Mouse (Mus musculus) intestine, embryonic 15.5 days (tissue): ENCODE measurements around the gene 1700012B07Rik. TPM values are rescaled to one million over a fixed set of nuclear protein-coding genes. Genes with fewer than 3 reads are reported as not detected.

ENCODE experiments used
- ATAC-seq: fragments of 200-750 bp; cut with Nextera tagmentation; 2 replicates; pipeline ENCODE4 v1.8.0; 2017; ENCODE audit warnings: moderate TSS enrichment, moderate library complexity
- H3K27ac ChIP-seq: fragments of 300-500 bp; sonication (generic); 2 replicates; pipeline ENCODE4 v1.5.1; 2015; ENCODE audit warnings: mild to moderate bottlenecking, inconsistent platforms
- H3K27me3 ChIP-seq: fragments of 300-500 bp; sonication (generic); replicated peaks from 2 replicates; pipeline ENCODE4 v1.6.1; 2015; ENCODE audit warnings: inconsistent platforms
- H3K36me3 ChIP-seq: fragments of 300-500 bp; sonication (generic); 2 replicates; pipeline ENCODE4 v1.6.1; 2015; ENCODE audit warnings: inconsistent platforms
- H3K4me1 ChIP-seq: fragments of 300-500 bp; sonication (generic); replicated peaks from 2 replicates; pipeline ENCODE4 v1.6.1; 2015; ENCODE audit warnings: inconsistent platforms
- H3K4me2 ChIP-seq: fragments of 300-500 bp; sonication (generic); replicated peaks from 2 replicates; pipeline ENCODE4 v1.6.1; 2015; ENCODE audit warnings: mild to moderate bottlenecking, inconsistent platforms
- H3K4me3 ChIP-seq: fragments of 300-500 bp; sonication (generic); replicated peaks from 2 replicates; pipeline ENCODE4 v1.5.1; 2015; ENCODE audit warnings: inconsistent platforms
- H3K9ac ChIP-seq: fragments of 300-500 bp; sonication (generic); 2 replicates; pipeline ENCODE4 v1.6.1; 2015; ENCODE audit warnings: inconsistent platforms
- H3K9me3 ChIP-seq: fragments of 300-500 bp; sonication (generic); 2 replicates; pipeline ENCODE4 v1.6.1; 2016; ENCODE audit warnings: inconsistent platforms
- WGBS: fragments of 180-500 bp; shearing (Covaris S2); methylation state at CpG from one replicate; pipeline ENCODE4 v1.1.7; 2015; 5-methylcytosine and 5-hydroxymethylcytosine counted together
- polyA plus RNA-seq: library from polyadenylated mRNA; unstranded; fragments of >200 nt; fragmentation: Nextera tagmentation; extraction: Ambion mirVana; gene quantifications from 2 replicates; pipeline ENCODE4 v1.2.1, GENCODE M21; 2015

Gene 1700012B07Rik
- not detected in 2 replicates for polyA plus RNA-seq

GRCm38 (mm10) chr11:109827946-109828345 lies at the start of gene 1700012B07Rik:
Gene 1700012B07Rik (minus strand): TSS chr11:109828046.
- H3K4me1 ChIP-seq, result no peaks in the 10 kb centered on the region
- no peak within 1 kb of the TSS for H3K9ac ChIP-seq
- no peak within 1 kb of the TSS for H3K4me2 ChIP-seq
- 73% methylated on average over 4 of the region's 4 CpGs for WGBS
- H3K36me3 ChIP-seq, result no peaks in the 10 kb centered on the region
- H3K9me3 ChIP-seq, result no peaks in the 10 kb centered on the region
- ATAC-seq, result no peak
- no peak within 1 kb of the TSS for H3K4me3 ChIP-seq
- H3K27ac ChIP-seq, result no peak within 1 kb of the TSS
- H3K27me3 ChIP-seq, result no peaks in the 10 kb centered on the region

- no peaks in the 10 kb centered on the region for H3K27me3 ChIP-seq
- WGBS, result 76% methylated on average over 9 of the region's 9 CpGs
These were observed 48.9 kb upstream of the 1700012B07Rik start for GRCm38 (mm10) chr11:109876767-109877166.

GRCm38 (mm10) chr11:109875834-109876233 lies 48.0 kb upstream of the 1700012B07Rik start:
- H3K36me3 ChIP-seq, result no peaks in the 10 kb centered on the region
- no peak overlapping the region for H3K4me3 ChIP-seq
- H3K9ac ChIP-seq, result no peak overlapping the region
- H3K9me3 ChIP-seq, result no peaks in the 10 kb centered on the region
- H3K27me3 ChIP-seq, result no peaks in the 10 kb centered on the region
- ATAC-seq, result no peak
- no peaks in the 10 kb centered on the region for H3K4me1 ChIP-seq
- no peak overlapping the region for H3K27ac ChIP-seq
- 75% methylated on average over 3 of the region's 3 CpGs for WGBS
- no peak overlapping the region for H3K4me2 ChIP-seq

More at GRCm38 (mm10) chr11:109876767-109877166, 48.9 kb upstream of the 1700012B07Rik start:
- Histone ChIP-seq H3K9ac (no peak overlapping the region), H3K4me1 (no peaks in the 10 kb centered on the region), H3K27ac (no peak overlapping the region), H3K4me2 (no peak overlapping the region), H3K36me3 (no peaks in the 10 kb centered on the region), H3K9me3 (no peaks in the 10 kb centered on the region), H3K4me3 (no peak overlapping the region)
- no peak for ATAC-seq

DNA sequence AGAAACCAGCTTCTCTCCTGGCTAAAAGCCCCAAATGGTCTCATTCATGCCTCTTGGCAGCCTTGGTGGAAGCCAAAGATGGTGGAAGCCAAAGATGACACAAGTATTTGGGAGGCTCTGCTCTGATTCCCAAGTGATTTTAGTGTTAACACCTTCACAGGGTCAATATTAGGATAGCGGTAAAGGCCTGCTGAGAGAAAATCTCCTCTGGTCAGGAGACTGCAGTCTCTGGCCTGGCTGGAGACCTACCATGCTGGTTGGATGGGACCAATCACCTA lies 47.6 kb upstream of the 1700012B07Rik start:
- Histone ChIP-seq H3K4me2 (no peak overlapping the region), H3K4me3 (no peak overlapping the region), H3K9ac (no peak overlapping the region), H3K27me3 (no peaks in the 10 kb centered on the region), H3K27ac (no peak overlapping the region), H3K4me1 (no peaks in the 10 kb centered on the region), H3K36me3 (no peaks in the 10 kb centered on the region), H3K9me3 (no peaks in the 10 kb centered on the region)
- WGBS, result 93% methylated on average over 1 of the region's 1 CpGs
- no peak for ATAC-seq

GRCm38 (mm10) chr11:109874651-109875524 lies 47.0 kb upstream of the 1700012B07Rik start:
- Histone ChIP-seq H3K27ac (no peak overlapping the region), H3K4me2 (no peak overlapping the region), H3K4me3 (no peak overlapping the region), H3K27me3 (no peaks in the 10 kb centered on the region), H3K36me3 (no peaks in the 10 kb centered on the region), H3K9ac (no peak overlapping the region), H3K9me3 (no peaks in the 10 kb centered on the region), H3K4me1 (no peaks in the 10 kb centered on the region)
- WGBS, result 87% methylated on average over 11 of the region's 11 CpGs
- no peak for ATAC-seq

DNA sequence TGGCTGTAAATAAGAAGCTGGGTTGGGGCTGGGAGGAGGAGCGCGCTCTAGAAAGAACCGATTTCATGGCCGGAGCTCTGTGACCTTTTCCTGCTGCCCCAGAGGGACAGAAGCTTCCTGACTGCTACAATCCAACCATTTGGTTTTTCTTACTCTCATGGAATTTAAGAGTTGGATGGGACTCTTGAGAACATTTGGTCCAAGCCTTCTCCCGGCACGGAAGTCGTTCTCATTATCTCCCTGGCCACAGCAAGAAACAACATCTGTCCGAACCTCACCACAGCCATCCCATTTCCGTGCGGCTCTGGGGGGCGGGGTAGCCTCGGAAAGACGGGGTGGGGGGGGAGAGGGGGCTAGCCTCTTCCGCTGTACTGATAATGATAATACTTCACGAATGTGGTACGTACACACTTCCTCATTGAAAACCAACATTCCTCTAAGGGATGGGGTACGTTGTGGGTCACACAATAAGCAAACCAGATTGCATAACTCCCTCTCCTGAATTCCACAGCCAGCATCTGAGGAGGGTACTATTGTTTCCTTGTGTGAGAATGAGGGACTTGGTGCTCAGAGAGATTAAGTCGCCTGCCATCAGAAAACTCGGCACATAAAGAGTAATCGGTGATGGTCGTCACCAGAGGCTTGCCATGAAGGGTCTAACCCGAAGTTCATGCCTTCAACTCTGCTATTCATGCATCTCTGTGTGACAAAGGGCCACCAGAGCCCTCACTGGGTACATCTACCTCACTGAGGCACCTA lies 46.2 kb upstream of the 1700012B07Rik start:
- ATAC-seq, result no peak
- WGBS, result 80% methylated on average over 22 of the region's 22 CpGs
- H3K27me3 ChIP-seq, result no peaks in the 10 kb centered on the region
- H3K9me3 ChIP-seq, result no peaks in the 10 kb centered on the region
- no peak overlapping the region for H3K9ac ChIP-seq
- H3K4me3 ChIP-seq, result no peak overlapping the region
- no peaks in the 10 kb centered on the region for H3K36me3 ChIP-seq
- H3K4me2 ChIP-seq, result no peak overlapping the region
- H3K4me1 ChIP-seq, result no peaks in the 10 kb centered on the region
- H3K27ac ChIP-seq, result no peak overlapping the region

- ATAC-seq, result no peak
- H3K36me3 ChIP-seq, result no peaks in the 10 kb centered on the region
- H3K9ac ChIP-seq, result no peak overlapping the region
- H3K4me1 ChIP-seq, result no peaks in the 10 kb centered on the region
- no peaks in the 10 kb centered on the region for H3K27me3 ChIP-seq
- H3K4me3 ChIP-seq, result no peak overlapping the region
- no peaks in the 10 kb centered on the region for H3K9me3 ChIP-seq
- H3K27ac ChIP-seq, result no peak overlapping the region
- H3K4me2 ChIP-seq, result no peak overlapping the region
- WGBS, result 48% methylated on average over 9 of the region's 9 CpGs
These were observed 45.4 kb upstream of the 1700012B07Rik start for GRCm38 (mm10) chr11:109873161-109873775.

DNA sequence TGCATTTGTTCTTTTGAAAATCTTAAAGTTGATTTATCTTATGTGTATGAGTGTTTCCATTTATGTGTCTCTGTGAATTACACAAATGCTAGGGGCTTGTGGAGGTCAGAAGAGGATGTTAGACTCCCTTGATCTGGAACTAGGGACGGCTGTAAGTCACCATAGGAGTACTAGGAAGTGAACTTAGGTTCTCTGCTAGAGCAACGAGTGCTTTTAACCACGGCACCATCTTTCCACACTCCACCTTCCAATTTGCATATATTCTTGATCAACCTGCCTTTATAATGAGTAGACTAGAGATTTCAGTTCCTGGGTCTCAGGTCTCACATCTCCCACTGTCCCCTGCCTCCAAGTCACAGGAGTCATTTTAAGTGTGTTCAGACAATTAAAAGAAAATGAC lies 44.8 kb upstream of the 1700012B07Rik start:
- H3K27me3 ChIP-seq, result no peaks in the 10 kb centered on the region
- no peak overlapping the region for H3K4me2 ChIP-seq
- no peak overlapping the region for H3K27ac ChIP-seq
- H3K9ac ChIP-seq, result no peak overlapping the region
- 62% methylated on average over 3 of the region's 3 CpGs for WGBS
- no peaks in the 10 kb centered on the region for H3K36me3 ChIP-seq
- no peaks in the 10 kb centered on the region for H3K4me1 ChIP-seq
- H3K9me3 ChIP-seq, result no peaks in the 10 kb centered on the region
- no peak for ATAC-seq
- H3K4me3 ChIP-seq, result no peak overlapping the region

- Histone ChIP-seq H3K36me3 (no peaks in the 10 kb centered on the region), H3K27ac (no peak overlapping the region), H3K4me1 (no peaks in the 10 kb centered on the region), H3K4me3 (no peak overlapping the region), H3K27me3 (no peaks in the 10 kb centered on the region), H3K9ac (no peak overlapping the region), H3K4me2 (no peak overlapping the region), H3K9me3 (no peaks in the 10 kb centered on the region)
- 87% methylated on average over 10 of the region's 10 CpGs for WGBS
- ATAC-seq, result no peak
These were observed 44.2 kb upstream of the 1700012B07Rik start for GRCm38 (mm10) chr11:109872056-109872455.

DNA sequence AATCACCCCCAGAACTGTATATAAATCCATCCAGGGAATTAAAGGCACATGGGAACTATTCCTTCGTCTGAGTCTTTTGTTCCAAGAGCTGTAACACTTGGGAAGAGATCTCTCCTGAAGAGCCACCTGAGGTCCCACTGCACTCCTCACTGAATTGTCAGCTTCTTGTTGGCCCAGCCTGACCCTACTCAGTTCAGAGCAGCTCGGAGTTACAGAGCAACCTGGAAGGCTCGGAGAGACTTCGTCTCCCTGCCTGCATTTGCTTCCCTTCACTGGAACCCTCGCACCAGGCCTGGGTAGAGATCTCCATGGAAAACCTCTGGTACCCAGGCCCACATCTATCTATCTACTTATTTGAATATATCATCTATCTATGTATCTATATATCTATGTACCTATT lies 40.0 kb upstream of the 1700012B07Rik start:
- Histone ChIP-seq H3K4me3 (no peak overlapping the region), H3K4me1 (no peaks in the 10 kb centered on the region), H3K4me2 (no peak overlapping the region), H3K27ac (no peak overlapping the region), H3K27me3 (no peaks in the 10 kb centered on the region), H3K36me3 (no peaks in the 10 kb centered on the region), H3K9ac (no peak overlapping the region), H3K9me3 (peaks cover 3% of the 10 kb centered on the region; the same call in 1 of the 2 replicates)
- ATAC-seq, result no peak
- 84% methylated on average over 5 of the region's 5 CpGs for WGBS

DNA sequence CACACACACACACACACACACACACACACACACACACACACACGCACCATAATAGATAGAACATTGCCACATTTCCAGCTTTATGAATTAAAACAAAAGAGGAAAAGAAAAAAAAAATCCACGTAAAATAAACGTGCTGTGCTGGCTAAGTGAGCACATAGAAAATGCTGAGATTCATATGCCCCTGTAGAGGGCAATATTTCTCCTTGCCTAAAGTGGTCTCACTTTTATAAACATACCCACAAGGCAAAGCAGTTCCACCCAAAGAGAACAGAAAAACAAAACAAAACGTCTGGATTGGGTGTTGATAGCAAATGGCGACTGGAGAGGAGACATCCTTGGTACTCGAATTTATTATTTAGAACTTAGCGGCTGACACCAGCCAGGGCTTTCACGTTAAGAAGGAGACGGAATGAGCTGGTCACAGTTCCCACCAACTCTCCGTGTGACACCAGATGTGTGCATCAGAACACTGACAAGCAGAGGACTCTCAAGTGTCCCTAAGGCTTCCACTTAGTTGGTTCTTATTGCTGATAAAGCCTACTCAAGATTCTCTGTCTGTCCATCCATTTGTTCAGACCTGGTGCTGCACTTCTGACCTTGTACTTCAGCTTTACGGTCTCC lies 38.8 kb upstream of the 1700012B07Rik start:
- 69% methylated on average over 11 of the region's 11 CpGs for WGBS
- no peaks in the 10 kb centered on the region for H3K27me3 ChIP-seq
- no peak overlapping the region for H3K4me3 ChIP-seq
- peaks cover 3% of the 10 kb centered on the region; the same call in 1 of the 2 replicates for H3K9me3 ChIP-seq
- H3K4me1 ChIP-seq, result no peaks in the 10 kb centered on the region
- H3K4me2 ChIP-seq, result no peak overlapping the region
- H3K9ac ChIP-seq, result no peak overlapping the region
- no peak overlapping the region for H3K27ac ChIP-seq
- ATAC-seq, result no peak
- no peaks in the 10 kb centered on the region for H3K36me3 ChIP-seq

- no peak overlapping the region for H3K4me3 ChIP-seq
- no peak for ATAC-seq
- no peaks in the 10 kb centered on the region for H3K36me3 ChIP-seq
- H3K27me3 ChIP-seq, result no peaks in the 10 kb centered on the region
- H3K4me2 ChIP-seq, result no peak overlapping the region
- no peak overlapping the region for H3K9ac ChIP-seq
- no peaks in the 10 kb centered on the region for H3K4me1 ChIP-seq
- WGBS, result 75% methylated on average over 8 of the region's 8 CpGs
- no peak overlapping the region for H3K27ac ChIP-seq
- H3K9me3 ChIP-seq, result peaks cover 3% of the 10 kb centered on the region; the same call in 1 of the 2 replicates
These were observed 37.7 kb upstream of the 1700012B07Rik start for GRCm38 (mm10) chr11:109865526-109865925.
